Mouse (Mus musculus) heart, adult 8-10 months (tissue): ENCODE data around the gene 4931406C07Rik. TPM values are rescaled to one million over a fixed set of nuclear protein-coding genes. Genes with fewer than 3 reads are reported as not detected.

Experiments
- DNase-seq: peaks from one replicate; pipeline ENCODE4 v3.0.0; 2022; ENCODE audit warnings: low spot score
- total RNA-seq, 4 experiments: library from RNA; stranded (reverse); gene quantifications; 2 replicates each; pipeline ENCODE4 v1.2.4; 2022

The 4931406C07Rik gene
- total RNA-seq, 4 experiments from 2014 or later = 5.0 to 7.2 (median 5.7) TPM

DNA sequence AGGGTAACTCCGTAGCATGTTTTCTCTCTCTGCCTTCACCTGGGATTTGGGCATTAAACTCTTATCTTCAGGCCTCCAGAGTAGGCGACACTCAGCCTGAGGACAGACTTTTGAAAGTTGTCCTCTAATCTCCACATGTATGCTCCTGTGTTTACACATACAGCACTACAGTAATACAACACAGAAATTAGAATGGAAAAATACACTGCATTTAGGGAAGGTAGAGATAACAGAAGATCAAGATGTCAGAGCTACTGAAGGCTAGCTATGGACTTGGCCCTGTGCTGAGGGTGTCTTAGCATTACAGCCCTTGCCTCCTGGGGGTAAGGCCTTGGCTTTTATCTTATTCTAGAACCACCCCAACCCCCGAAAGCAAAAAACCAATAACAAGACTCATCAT is 17.8 kb downstream of the 4931406C07Rik start:
- DNase-seq = no peak

DNA sequence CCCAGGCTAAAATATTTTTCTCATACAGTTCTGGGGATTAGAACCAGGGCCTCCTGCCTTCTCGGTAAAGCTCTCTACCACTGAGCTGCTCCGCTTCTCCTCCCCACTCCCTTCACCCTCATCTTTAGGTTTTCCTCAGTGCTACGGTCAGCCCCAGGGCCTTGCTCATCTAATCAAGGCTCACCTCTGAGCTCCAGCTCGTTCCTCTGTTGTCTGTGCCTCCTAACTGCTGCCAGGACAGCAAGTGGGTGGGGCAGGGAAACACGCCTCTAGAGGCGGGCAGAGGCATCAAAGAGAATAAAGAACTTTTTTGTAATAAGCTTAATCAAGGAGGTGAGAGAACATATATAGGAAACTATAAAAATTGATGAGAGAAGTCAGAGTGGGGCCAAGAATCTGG is 18.4 kb downstream of the 4931406C07Rik start:
- no peak for DNase-seq

DNA sequence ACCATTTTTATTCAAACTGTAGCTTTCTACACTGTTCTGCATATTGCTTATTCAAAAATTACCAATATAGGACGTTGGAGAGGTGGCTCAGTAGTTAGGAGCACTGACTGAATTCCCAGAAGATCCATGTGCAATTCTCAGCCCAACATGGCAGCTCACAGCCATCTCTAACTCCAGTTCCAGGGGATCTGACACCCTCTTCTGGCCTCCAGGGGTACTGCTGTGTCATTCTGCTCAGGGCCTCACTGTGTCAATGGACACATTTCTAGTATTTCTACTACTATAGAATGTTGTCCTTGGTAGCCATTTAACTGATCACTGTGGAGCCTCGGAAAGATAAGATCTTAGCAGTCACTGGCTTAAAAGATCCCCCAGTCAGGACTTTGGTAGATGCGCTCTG is 20.8 kb downstream of the 4931406C07Rik start:
- DNase-seq = no peak

DNA sequence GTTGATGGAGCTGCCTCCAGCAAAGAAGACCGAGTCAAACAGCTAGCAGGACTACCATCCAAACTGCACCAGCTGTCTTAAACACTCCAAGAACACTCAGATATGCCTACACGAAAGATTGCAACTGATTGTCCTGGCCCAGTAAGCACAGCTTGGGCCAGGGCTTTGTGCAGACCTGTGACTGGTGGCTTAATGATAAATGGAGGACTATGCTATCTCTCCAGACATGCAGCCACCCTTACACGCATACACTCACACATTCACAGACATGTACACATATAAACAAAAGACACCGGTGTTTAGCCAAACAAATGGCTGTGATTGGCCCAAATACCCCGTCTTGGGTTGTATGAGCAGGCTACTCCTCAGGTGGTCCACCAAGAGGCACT is 25.8 kb downstream of the 4931406C07Rik start:
- no peak for DNase-seq

DNA sequence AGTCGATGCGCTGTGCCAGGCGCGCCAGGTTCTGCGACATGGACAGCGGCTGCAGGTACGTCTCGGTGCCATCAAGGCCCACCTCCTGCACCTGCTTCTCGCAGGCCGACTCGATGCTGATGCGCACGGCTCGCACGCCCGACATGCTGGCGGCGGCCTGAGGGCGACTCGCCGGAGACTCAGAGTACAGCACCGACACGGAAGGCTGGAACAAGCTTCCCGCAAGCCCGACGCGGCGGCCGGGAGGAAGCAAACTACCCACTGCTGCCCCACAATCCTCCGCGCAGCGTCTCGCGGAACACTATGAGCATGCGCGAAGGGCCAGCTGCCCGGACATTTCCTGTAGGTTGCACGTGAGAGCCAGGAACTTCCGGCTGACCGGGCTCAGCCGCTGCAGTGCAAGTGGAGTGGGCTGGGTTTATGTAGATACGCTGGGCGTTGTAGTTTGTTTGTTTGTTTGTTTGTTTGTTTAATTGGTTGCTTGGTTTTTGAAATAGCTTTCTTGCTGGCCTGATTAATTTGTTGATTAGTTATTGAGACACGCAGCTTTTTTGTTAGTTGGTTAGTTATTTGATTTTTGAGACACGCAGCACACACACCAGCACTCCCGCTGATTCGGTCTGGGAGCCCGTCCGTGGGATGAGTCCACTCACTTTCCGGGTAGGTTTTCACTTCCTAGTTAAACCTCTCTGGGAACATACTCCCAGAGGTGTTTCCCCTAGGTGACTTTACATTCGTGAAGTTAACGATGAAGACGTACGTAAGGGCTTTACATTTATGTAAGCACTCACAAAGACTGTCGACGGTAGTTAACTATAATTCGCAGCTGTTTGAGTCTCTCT is 26.4 kb downstream of the 4931406C07Rik start, which contains the start of gene Med17:
Gene Med17, minus strand, starts transcription at position 283 of the 842 bp plus-strand sequence.
- peak; percentile 96 for DNase-seq

DNA sequence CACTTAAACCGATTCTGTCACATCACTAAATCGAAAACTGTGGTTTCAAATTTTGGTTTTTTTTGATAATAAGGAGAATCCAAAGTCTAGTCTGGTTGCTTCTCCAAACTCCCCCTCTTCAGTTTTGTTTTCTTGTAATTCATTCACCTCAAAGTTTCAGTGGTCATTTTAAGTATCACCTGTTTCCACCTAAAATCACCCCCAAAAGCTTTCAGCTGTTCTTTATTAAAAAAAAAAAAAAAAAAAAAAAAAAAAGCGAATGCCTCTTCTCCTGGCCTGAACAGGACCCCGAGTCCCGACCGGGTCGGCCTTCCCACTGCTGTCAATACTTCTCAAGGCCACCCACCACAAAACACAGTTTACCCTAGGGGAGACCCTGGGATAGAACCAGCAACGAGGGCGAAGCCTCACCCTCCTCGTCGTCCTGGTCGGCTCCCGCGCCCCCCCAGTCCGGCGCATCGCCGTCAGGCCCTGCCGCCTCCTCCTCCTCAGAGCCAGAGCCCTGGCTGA is 27.1 kb downstream of the 4931406C07Rik start:
- no peak for DNase-seq

DNA sequence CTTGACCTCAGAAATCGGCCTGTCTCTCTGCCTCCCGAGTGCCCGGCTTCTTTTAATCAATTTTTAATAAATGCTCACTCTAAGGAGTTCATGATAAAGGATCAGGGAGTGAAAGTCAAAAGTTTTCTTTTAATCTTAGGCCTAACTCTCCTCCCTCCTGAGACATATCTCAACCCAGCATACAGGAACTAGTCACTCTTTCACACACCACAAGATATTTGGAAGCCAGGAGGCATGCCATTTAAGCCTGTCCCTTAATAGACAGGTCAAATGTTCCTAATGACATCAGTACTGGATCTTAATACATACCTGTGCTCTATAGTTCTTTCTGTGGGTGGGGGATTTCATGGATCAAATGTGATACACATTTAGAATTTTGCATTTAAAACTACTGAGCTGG is 27.9 kb downstream of the 4931406C07Rik start:
- no peak for DNase-seq

DNA sequence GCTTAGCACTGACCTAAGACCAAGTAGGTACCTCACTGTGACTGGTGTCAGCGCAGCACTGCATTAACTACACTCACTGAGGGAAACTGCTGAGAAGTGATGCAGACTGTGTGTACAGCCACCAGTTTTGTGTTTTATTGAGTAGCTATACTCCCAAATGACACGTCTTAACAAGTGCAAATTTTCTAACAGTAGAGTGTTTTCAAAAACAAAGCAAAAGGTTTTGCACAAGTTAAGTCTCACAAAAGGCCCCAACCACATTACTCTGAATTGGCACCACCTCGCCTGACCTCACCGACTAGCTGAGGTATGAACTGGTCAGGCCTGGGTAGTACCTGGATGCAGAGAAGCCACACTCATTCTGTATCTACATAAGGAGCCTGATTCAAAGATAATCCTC is 29.4 kb downstream of the 4931406C07Rik start:
- DNase-seq = no peak

DNA sequence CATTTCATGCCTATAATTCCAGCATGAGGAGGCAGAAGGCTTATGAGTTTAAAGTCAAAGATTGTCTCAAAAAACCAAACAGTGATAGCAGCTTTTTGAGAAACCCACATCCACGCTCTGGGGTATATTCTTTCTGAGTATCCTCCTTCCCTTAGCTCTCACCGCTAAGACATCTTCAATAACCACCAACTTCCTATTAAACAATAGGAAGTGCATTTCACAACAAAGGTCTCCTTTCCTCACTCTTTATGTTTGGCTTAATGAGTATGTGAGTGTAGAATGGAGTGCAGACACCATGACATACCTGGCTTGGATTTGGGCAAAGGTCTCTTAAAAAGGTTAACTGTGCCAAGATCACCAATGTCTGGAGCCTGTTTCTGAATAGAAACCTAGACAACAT is 32.3 kb downstream of the 4931406C07Rik start:
- DNase-seq = no peak

DNA sequence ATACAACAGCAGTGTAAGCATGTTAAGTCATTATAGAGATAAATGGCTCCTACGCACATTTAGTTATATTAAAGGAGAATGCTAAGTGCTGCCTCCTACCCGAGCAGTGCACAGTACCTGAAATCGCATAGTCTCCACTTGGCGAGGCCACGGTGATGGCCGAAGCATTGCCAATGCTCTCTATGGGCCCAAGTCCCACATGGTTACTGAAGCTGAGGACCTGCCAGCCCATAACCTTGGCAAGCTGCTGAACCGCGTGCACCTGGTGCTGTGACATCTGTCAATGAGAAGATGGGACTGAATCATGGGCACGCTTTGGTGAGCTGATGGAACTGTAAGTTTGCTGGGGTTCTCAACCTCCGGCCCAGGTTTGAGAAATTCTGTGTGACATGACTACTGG is 42.8 kb downstream of the 4931406C07Rik start:
- DNase-seq = no peak

DNA sequence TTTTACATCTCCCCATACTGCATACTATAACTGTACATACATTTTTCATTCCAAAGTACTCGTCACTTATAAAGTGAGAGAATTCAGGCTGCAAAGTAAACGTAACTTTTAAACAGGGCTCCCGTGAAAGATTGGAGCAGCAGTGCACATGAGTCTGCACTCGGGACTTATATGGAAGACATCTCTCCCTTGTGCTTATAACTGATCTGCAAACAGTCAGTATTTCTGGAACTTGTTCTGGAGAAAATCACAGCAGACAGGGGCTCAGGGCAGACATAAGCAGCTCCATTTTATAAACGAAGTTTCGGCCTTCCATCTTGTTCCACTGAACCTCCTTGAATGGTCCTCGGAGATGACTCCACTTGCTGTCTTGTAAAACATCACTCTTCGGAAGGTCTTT is 44.3 kb downstream of the 4931406C07Rik start:
- DNase-seq = no peak

DNA sequence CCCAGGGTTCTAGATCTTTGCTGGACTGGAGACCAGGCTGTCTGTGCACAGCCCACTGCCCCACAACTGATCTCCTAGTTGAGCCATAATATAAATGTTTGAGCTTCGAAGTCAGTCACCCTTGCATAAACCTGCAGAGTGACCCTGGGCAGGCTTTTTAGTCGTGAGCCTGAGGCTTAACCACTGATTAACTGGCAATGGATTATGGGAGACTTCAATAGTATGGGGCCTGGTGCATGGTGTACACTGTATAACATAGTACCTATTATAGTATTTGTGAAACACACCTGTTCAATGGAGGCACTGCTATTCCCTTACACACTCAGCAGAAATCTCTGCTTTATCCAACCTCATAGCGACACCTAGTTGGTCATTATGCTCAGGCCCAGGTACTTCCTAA is 50.0 kb downstream of the 4931406C07Rik start:
- DNase-seq = no peak

DNA sequence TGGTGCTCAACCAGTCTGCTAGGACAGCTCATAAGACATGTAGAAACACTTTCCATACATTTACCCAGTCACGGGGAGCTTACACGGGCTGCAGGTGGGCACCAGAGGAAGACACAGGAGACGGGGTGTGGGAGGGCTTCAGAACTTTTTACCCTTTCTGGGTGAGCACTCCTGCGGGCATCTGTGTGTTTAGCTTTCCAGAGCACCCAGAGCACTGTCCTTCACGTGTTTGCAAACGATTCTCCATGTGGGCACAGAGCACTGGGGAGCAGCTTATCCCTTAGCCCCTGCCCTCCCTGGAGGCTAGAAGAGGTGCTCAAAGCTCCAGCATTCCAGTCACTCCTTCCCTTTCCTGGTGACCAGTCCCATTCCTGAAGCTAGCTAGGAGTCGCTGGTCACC is 51.7 kb downstream of the 4931406C07Rik start:
- DNase-seq = no peak

DNA sequence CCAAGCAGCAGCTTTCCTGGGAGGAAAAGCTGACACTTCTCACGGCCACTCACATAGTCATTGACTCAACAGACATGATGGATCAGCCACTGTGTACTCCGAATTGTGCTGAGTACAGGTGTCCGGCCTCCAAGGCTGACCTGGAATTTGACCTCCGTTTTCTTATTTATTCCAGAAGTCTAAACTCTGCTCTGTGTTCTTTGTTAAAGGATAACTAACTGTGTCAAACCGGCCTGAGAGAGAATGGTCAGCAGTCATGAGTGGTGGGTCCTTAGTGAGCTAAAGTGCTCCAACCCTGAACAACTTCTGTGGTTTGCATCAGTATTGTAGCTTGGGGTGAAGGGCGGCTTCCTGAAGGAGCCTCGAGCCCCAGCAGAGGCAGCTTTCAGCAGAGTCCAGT is 54.1 kb downstream of the 4931406C07Rik start:
- no peak for DNase-seq

DNA sequence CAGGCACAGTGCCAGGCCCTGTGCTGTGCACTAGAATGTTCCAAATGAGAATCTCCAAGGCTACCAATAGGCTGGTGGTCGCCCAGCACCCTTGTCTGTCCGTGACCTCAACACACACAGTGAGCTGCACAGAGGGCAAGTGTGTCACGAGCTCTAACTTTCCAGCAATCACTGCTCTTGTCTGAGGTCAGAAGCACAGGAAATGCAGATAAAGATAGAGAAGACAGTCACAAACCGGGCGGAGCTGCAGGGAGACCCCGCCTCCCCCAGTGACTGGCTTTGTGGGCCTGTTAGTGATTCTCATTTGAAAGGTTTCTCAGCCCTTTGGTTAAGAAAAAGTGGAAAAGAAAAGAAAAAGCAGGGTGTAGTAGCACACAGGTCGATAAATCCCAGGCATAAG is 55.9 kb downstream of the 4931406C07Rik start:
- DNase-seq = no peak

DNA sequence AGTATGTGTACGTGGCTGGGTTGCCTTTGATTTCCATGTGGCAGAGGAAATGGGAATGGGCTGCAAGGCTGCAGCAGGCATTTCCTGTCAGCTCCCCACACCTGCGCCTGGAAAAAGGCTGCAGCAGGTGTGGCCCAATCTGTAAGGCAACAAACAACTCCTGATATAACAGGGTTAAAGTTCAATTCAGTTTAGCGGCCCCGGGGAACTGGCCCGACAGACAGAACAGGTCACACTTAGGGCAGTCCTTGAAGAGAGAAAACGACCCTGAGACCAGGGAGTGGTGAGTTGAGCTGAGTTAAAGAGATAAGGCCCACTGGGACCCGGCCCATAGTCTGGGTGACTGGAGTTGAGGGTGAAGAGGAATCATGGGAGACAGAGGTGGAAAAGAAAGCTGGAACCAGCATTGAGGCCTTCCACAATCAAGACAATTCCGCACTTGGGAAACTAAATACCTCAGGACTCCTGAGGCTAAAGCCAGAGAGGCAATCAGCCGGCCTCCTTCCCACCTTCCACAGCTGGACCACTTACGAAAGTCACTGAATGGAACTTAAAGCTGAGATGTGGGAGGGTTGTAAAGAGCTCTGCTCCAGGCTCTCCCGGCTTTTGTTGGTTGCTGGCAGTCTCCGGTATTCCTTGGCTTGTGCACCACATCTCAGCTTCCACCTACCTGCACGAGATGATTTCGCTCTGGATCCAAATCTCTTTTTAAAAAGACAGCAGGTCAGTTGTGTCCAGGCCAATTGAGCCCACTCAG is 60.8 kb downstream of the 4931406C07Rik start:
- DNase-seq = no peak

DNA sequence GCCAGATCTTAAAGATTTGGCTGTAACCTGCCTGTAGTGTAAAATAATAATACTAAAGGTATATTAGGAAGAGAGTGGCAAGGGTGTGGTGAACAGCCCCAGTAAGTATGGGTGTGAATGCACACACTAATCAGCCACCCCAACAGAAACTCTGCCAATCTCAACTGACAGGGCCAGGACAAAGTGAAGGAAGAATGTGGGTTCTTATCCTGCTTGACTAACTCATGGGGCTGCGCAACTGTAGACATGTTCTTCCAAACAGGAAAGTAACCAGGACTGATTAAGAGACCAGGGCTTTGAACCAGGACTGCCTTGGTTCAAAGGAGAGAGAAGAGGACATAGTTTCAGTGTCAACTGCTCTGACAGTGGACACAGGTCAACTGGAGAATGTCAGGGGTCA is 64.1 kb downstream of the 4931406C07Rik start:
- no peak for DNase-seq

DNA sequence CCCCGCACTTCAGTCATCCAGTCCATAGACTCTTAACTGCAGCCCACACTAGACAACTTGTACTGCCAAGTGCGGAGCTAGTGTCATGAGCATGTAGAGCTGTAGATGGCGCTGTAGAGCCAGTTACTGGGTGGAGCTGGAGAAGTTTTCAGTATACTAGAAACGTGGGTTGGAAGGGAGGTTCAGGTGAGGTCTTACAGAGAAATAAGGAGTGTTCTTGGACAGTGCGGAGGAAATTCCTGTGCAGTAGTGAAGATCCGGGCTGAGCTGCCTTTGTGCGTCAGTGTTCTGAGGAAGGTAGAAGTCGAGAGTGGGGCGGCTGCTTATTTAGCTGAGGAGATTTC is 64.7 kb downstream of the 4931406C07Rik start:
- DNase-seq = peak; percentile 11

DNA sequence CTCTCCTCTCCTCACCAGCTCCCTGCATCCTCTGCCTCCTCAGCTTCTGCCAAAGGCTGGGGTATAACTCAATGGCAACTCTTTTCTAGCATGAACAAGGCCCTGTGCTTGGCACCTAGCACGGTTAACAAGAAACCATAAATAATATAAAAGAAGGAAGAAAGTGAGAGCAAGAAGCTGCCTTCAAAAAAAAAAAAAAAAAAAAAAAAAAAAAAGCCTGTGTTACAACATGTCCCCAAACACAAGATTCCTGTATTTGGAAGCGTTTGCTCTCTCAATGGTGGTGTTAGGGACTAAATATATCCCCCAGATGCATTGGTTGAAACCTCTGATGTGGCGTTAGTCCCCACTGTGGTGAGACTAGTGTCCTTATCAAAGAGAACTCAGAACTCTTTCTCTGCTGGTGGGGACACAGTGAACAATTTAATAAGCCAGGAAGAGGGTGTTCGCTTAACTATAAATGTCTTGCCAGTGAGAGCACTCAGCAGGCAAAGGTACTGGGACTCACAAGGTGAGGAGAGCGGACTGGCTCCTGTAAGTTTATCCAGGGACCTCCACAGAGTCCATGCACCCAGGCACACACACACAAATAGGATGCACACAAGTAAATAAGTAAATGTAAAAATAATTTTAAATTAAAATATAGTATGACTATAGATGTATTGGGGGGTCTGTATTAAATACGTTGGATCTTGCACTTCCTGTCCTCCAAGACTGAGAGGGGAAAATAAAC is 65.2 kb downstream of the 4931406C07Rik start:
- DNase-seq = no peak

DNA sequence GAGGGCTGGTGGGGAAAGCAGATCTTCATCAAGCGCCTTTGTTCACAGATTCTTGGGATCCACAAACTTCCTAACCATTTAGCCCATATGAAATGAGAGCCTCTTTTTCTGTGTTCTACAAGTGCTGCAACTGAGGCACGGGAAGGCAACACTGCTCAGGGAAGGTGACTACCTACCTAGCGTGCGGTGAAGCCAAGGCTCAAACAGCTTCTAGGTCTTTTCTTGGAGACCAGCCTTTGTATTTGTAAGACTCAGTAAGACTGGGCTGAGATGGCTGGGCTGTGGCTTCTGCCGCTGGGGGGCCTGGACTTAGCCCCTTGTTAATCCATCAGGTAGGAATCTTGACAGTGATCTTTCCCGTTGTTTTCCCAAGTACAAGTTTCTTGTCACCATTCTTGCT is 66.2 kb downstream of the 4931406C07Rik start:
- DNase-seq = no peak

DNA sequence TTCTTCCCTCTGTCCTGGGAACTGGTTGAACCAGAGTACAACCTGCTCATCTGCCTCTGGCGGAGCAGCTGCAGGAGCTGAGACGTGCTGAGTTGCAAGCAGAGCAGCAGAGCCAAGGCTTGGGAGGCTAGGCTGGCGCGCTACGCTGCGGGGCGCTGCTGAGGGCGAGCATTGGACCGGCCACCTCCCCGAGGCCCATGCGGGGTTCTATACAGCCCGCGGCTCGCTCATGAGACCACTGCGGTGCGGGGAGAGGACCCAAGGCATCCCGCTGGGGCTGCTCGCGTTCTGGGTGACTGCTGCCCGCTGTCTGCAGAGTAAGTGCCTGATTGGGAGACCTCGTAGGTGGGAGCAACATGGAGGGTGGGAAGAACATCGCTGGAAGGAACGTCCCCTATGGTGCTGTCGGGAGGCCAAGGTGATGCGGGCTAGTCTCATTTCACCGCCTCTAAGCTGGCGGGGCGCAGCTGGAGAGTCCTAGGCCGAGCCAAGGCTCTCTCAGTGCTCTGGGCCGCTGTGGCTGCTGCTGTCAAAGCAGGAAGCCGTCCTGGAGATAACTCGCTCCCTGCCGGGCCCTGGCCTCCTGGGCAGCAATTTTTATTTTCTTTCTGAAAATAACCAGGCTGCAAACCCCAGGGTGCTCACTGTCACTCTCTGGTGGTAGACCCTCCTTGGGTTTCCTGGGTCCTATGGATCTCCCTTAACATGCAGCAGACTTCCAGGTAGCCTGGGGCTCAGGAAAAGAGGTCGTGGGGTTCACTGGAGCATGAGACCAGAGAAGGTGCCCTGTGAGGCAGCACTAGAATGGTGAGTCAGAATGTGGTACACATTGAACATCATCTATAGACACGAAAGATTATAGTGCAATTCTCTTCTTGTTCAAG is 67.0 kb downstream of the 4931406C07Rik start, which contains the start of gene Vstm5:
Gene Vstm5, plus strand, starts transcription at position 4 of the 884 bp plus-strand sequence.
- DNase-seq = no peak
